Mouse (Mus musculus) liver, embryonic 15.5 days (tissue): ENCODE measurements at regions not wholly inside any gene's neighbourhood (a gene's known extent, or its start where the extent isn't known, plus 50 kb on each side); places are given as distances from the start of the nearest gene placed in this dataset.

ENCODE experiments used
- ATAC-seq: fragments of 200-750 bp; cut with Nextera tagmentation; 2 replicates; pipeline ENCODE4 v1.8.0; 2017; ENCODE audit warnings: moderate number of reproducible peaks, mild to moderate bottlenecking, moderate library complexity; ENCODE audit not compliant: insufficient read depth
- H3K27ac ChIP-seq: fragments of 300-500 bp; sonication (generic); replicated peaks from 2 replicates; pipeline ENCODE4 v1.5.1; 2015; ENCODE audit warnings: mild to moderate bottlenecking, inconsistent platforms
- H3K27me3 ChIP-seq: fragments of 300-500 bp; sonication (generic); 2 replicates; pipeline ENCODE4 v1.6.1; 2015; ENCODE audit warnings: mild to moderate bottlenecking, inconsistent platforms
- H3K36me3 ChIP-seq: fragments of 300-500 bp; sonication (generic); replicated peaks from 2 replicates; pipeline ENCODE4 v1.6.1; 2015; ENCODE audit warnings: moderate library complexity, mild to moderate bottlenecking, inconsistent platforms
- H3K4me1 ChIP-seq: fragments of 300-500 bp; sonication (generic); replicated peaks from 2 replicates; pipeline ENCODE4 v1.6.1; 2015; ENCODE audit warnings: inconsistent platforms
- H3K4me2 ChIP-seq: fragments of 300-500 bp; sonication (generic); 2 replicates; pipeline ENCODE4 v1.6.1; 2015; ENCODE audit warnings: moderate library complexity, mild to moderate bottlenecking, inconsistent platforms
- H3K4me3 ChIP-seq: fragments of 300-500 bp; sonication (generic); replicated peaks from 2 replicates; pipeline ENCODE4 v1.5.1; 2015; ENCODE audit warnings: mild to moderate bottlenecking, inconsistent platforms
- H3K9ac ChIP-seq: fragments of 300-500 bp; sonication (generic); 2 replicates; pipeline ENCODE4 v1.6.1; 2015; ENCODE audit warnings: moderate library complexity, mild to moderate bottlenecking, inconsistent platforms
- H3K9me3 ChIP-seq: fragments of 300-500 bp; sonication (generic); replicated peaks from 2 replicates; pipeline ENCODE4 v1.6.1; 2016; ENCODE audit warnings: inconsistent platforms
- WGBS: fragments of 180-500 bp; shearing (Covaris S2); methylation state at CpG from one replicate; pipeline ENCODE4 v1.1.7; 2015; ENCODE audit warnings: mixed read lengths; ENCODE audit not compliant: insufficient replicate concordance; 5-methylcytosine and 5-hydroxymethylcytosine counted together

GRCm38 (mm10) chr3:119936526-119936925 lies 152.3 kb upstream of the Ptbp2 start:
- WGBS = 48% methylated on average over 1 of the region's 1 CpGs
- no peak overlapping the region for H3K9ac ChIP-seq
- no peak for ATAC-seq

GRCm38 (mm10) chr3:119933049-119933511 lies 148.8 kb upstream of the Ptbp2 start:
- ATAC-seq = no peak

More at GRCm38 (mm10) chr3:119936526-119936925, 152.3 kb upstream of the Ptbp2 start:
- Histone ChIP-seq H3K36me3 (no peaks in the 10 kb centered on the region), H3K9me3 (no peaks in the 10 kb centered on the region), H3K4me2 (no peak overlapping the region), H3K4me1 (no peaks in the 10 kb centered on the region), H3K27me3 (no peaks in the 10 kb centered on the region), H3K27ac (no peak overlapping the region), H3K4me3 (no peak overlapping the region)

GRCm38 (mm10) chr3:119928281-119928680 lies 144.0 kb upstream of the Ptbp2 start:
- Histone ChIP-seq H3K27me3 (no peaks in the 10 kb centered on the region), H3K4me2 (no peak overlapping the region), H3K9me3 (no peaks in the 10 kb centered on the region), H3K9ac (no peak overlapping the region), H3K4me3 (no peak overlapping the region), H3K27ac (no peak overlapping the region), H3K36me3 (no peaks in the 10 kb centered on the region), H3K4me1 (no peaks in the 10 kb centered on the region)
- WGBS = 50% methylated on average over 2 of the region's 2 CpGs
- ATAC-seq = no peak

More at GRCm38 (mm10) chr3:119933049-119933511, 148.8 kb upstream of the Ptbp2 start:
- no peak overlapping the region for H3K4me2 ChIP-seq
- H3K9ac ChIP-seq = no peak overlapping the region
- no peaks in the 10 kb centered on the region for H3K36me3 ChIP-seq
- H3K4me1 ChIP-seq = no peaks in the 10 kb centered on the region
- 51% methylated on average over 5 of the region's 5 CpGs for WGBS
- H3K9me3 ChIP-seq = no peaks in the 10 kb centered on the region
- H3K27ac ChIP-seq = no peak overlapping the region
- H3K27me3 ChIP-seq = no peaks in the 10 kb centered on the region
- no peak overlapping the region for H3K4me3 ChIP-seq

GRCm38 (mm10) chr3:119919501-119920141 lies 135.4 kb upstream of the Ptbp2 start:
- Histone ChIP-seq H3K4me3 (no peak overlapping the region), H3K9me3 (no peaks in the 10 kb centered on the region), H3K27ac (no peak overlapping the region), H3K27me3 (no peaks in the 10 kb centered on the region), H3K4me1 (no peaks in the 10 kb centered on the region), H3K9ac (no peak overlapping the region), H3K36me3 (no peaks in the 10 kb centered on the region), H3K4me2 (no peak overlapping the region)
- no peak for ATAC-seq
- WGBS = 54% methylated on average over 4 of the region's 4 CpGs

GRCm38 (mm10) chr3:119915984-119916865 lies 132.0 kb upstream of the Ptbp2 start:
- Histone ChIP-seq H3K9me3 (no peaks in the 10 kb centered on the region), H3K9ac (no peak overlapping the region), H3K4me3 (no peak overlapping the region), H3K4me2 (no peak overlapping the region), H3K27ac (no peak overlapping the region), H3K36me3 (no peaks in the 10 kb centered on the region), H3K4me1 (no peaks in the 10 kb centered on the region), H3K27me3 (no peaks in the 10 kb centered on the region)
- WGBS = 37% methylated on average over 4 of the region's 4 CpGs
- no peak for ATAC-seq

GRCm38 (mm10) chr3:119911532-119911931 lies 127.3 kb upstream of the Ptbp2 start:
- no peak for ATAC-seq
- Histone ChIP-seq H3K9ac (no peak overlapping the region), H3K27ac (no peak overlapping the region), H3K36me3 (no peaks in the 10 kb centered on the region), H3K4me2 (no peak overlapping the region), H3K27me3 (no peaks in the 10 kb centered on the region), H3K4me3 (no peak overlapping the region), H3K4me1 (no peaks in the 10 kb centered on the region), H3K9me3 (no peaks in the 10 kb centered on the region)
- WGBS = 56% methylated on average over 6 of the region's 8 CpGs

GRCm38 (mm10) chr3:119904244-119904643 lies 120.0 kb upstream of the Ptbp2 start:
- no peaks in the 10 kb centered on the region for H3K36me3 ChIP-seq
- H3K9me3 ChIP-seq = no peaks in the 10 kb centered on the region
- no peak for ATAC-seq
- H3K27ac ChIP-seq = no peak overlapping the region
- no peak overlapping the region for H3K4me2 ChIP-seq
- H3K4me1 ChIP-seq = no peaks in the 10 kb centered on the region
- WGBS = 64% methylated on average over 3 of the region's 3 CpGs
- no peak overlapping the region for H3K4me3 ChIP-seq
- H3K9ac ChIP-seq = no peak overlapping the region
- no peaks in the 10 kb centered on the region for H3K27me3 ChIP-seq

GRCm38 (mm10) chr3:119895141-119895540 lies 110.9 kb upstream of the Ptbp2 start:
- 62% methylated on average over 3 of the region's 3 CpGs for WGBS
- Histone ChIP-seq H3K9ac (no peak overlapping the region), H3K4me1 (no peaks in the 10 kb centered on the region), H3K27ac (no peak overlapping the region), H3K4me2 (no peak overlapping the region), H3K4me3 (no peak overlapping the region), H3K9me3 (peaks cover 3% of the 10 kb centered on the region; the same call in 1 of the 2 replicates), H3K27me3 (no peaks in the 10 kb centered on the region), H3K36me3 (no peaks in the 10 kb centered on the region)
- no peak for ATAC-seq

GRCm38 (mm10) chr3:119894035-119894434 lies 109.8 kb upstream of the Ptbp2 start:
- no peak overlapping the region for H3K4me2 ChIP-seq
- H3K4me3 ChIP-seq = no peak overlapping the region

GRCm38 (mm10) chr3:119893165-119893910 lies 109.1 kb upstream of the Ptbp2 start:
- Histone ChIP-seq H3K9me3 (peaks cover 3% of the 10 kb centered on the region; the same call in 1 of the 2 replicates), H3K9ac (no peak overlapping the region), H3K4me2 (no peak overlapping the region), H3K4me3 (no peak overlapping the region), H3K27ac (no peak overlapping the region), H3K4me1 (no peaks in the 10 kb centered on the region), H3K36me3 (no peaks in the 10 kb centered on the region), H3K27me3 (no peaks in the 10 kb centered on the region)
- ATAC-seq = no peak
- WGBS = 29% methylated on average over 20 of the region's 20 CpGs

More at GRCm38 (mm10) chr3:119894035-119894434, 109.8 kb upstream of the Ptbp2 start:
- Histone ChIP-seq H3K36me3 (no peaks in the 10 kb centered on the region), H3K9me3 (peaks cover 3% of the 10 kb centered on the region; the same call in 1 of the 2 replicates), H3K27ac (no peak overlapping the region), H3K27me3 (no peaks in the 10 kb centered on the region), H3K9ac (no peak overlapping the region), H3K4me1 (no peaks in the 10 kb centered on the region)
- ATAC-seq = no peak
- 68% methylated on average over 10 of the region's 10 CpGs for WGBS
